Mouse (Mus musculus): ENCODE data around the gene Arrdc5.

- TF ChIP-seq POLR2A (IDR thresholded peaks at IDR 0.05; ENCODE audit: borderline replicate concordance, extremely low read depth, low read depth, low read length) (no peak), CTCF (IDR thresholded peaks at IDR 0.05; ENCODE audit: insufficient read depth, low read length) (no peak)
Measured at GRCm38 (mm10) chr17:56329267-56329666, 29.2 kb upstream of the Arrdc5 start.

Measured in lung, adult 2 months (tissue).